Mouse (Mus musculus): ENCODE results near the gene Cldn9. TPM values are rescaled to one million over a fixed set of nuclear protein-coding genes. Genes with fewer than 3 reads are reported as not detected.

Cldn9 gene
- 1.6 and 2.0 TPM in 2 replicates for polyA plus RNA-seq (2015; fragmentation: Nextera tagmentation; extraction: Ambion mirVana)

- Histone ChIP-seq H3K27ac (ENCODE audit: low read depth, low read length) (no peak within 1 kb of the TSS), H3K4me2 (ENCODE audit: low read length) (no peak within 1 kb of the TSS), H3K9me3 (ENCODE audit: control insufficient read depth, low read length) (no peaks in the 10 kb centered on the region), H3K9ac (ENCODE audit: low read depth, low read length) (no peak within 1 kb of the TSS), H3K4me3 (ENCODE audit: low read length) (no peak within 1 kb of the TSS), H3K4me1 (ENCODE audit: control insufficient read depth, insufficient read depth, low read depth, low read length) (peaks cover 6% of the 10 kb centered on the region; the same call in 1 of the 2 replicates), H3K27me3 (replicated peaks; ENCODE audit: control insufficient read depth, insufficient read depth, low read length) (peaks cover 45% of the 10 kb centered on the region), H3K36me3 (ENCODE audit: control insufficient read depth, insufficient read depth, low read length) (no peaks in the 10 kb centered on the region)
- 15% methylated on average over 15 of the region's 15 CpGs for WGBS
- ATAC-seq: 0 out of 2 replicates have a peak, but pooled peaks have one; percentile 51
Observed at GRCm38 (mm10) chr17:23683856-23684672, at the start of gene Cldn9. TSS of gene Cldn9 (minus strand) at chr17:23684026.

DNA sequence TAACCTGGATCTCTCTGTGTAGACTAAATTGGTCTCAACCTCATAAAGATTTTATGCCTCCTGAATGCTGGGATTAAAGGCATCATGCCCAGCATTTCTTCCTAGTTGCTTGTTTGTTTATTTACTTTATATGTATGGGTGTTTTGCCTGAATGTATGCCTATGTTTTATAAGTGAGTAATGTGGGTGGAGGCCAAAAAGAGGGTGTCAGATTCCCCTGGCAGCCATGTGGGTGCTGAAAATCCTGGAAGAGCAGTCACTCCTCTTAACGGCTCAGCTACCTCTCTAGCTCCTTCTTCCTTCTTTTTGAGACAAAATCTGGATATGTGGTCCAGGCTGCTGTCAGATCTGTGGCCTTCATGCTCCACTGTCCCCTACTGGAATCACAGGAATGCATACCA lies 46.6 kb upstream of the Cldn9 start:
- Histone ChIP-seq H3K9ac (ENCODE audit: low read depth, low read length) (no peak overlapping the region), H3K9me3 (ENCODE audit: control insufficient read depth, low read length) (no peaks in the 10 kb centered on the region), H3K27ac (ENCODE audit: low read depth, low read length) (no peak overlapping the region), H3K4me2 (ENCODE audit: low read length) (no peak overlapping the region), H3K36me3 (ENCODE audit: control insufficient read depth, insufficient read depth, low read length) (no peaks in the 10 kb centered on the region; the same call in 1 of the 2 replicates), H3K4me1 (ENCODE audit: control insufficient read depth, insufficient read depth, low read depth, low read length) (peaks cover 9% of the 10 kb centered on the region), H3K4me3 (ENCODE audit: low read length) (no peak overlapping the region), H3K27me3 (replicated peaks; ENCODE audit: control insufficient read depth, insufficient read depth, low read length) (no peaks in the 10 kb centered on the region)
- ATAC-seq: no peak
- WGBS: 70% methylated on average over 1 of the region's 1 CpGs

- Histone ChIP-seq H3K4me2 (ENCODE audit: low read length) (peak overlapping the region; percentile 96), H3K9ac (ENCODE audit: low read depth, low read length) (peak overlapping the region; percentile 77), H3K36me3 (ENCODE audit: control insufficient read depth, insufficient read depth, low read length) (no peaks in the 10 kb centered on the region), H3K27ac (ENCODE audit: low read depth, low read length) (peak overlapping the region; percentile 63; the same call in 1 of the 2 replicates), H3K9me3 (ENCODE audit: control insufficient read depth, low read length) (no peaks in the 10 kb centered on the region), H3K4me3 (ENCODE audit: low read length) (peak overlapping the region; percentile 92), H3K27me3 (replicated peaks; ENCODE audit: control insufficient read depth, insufficient read depth, low read length) (no peaks in the 10 kb centered on the region), H3K4me1 (ENCODE audit: control insufficient read depth, insufficient read depth, low read depth, low read length) (peaks cover 10% of the 10 kb centered on the region)
- peak; percentile 85 for ATAC-seq
- 0% methylated on average over 16 of the region's 20 CpGs for WGBS
Observed at GRCm38 (mm10) chr17:23726758-23727142, 42.9 kb upstream of the Cldn9 start.

DNA sequence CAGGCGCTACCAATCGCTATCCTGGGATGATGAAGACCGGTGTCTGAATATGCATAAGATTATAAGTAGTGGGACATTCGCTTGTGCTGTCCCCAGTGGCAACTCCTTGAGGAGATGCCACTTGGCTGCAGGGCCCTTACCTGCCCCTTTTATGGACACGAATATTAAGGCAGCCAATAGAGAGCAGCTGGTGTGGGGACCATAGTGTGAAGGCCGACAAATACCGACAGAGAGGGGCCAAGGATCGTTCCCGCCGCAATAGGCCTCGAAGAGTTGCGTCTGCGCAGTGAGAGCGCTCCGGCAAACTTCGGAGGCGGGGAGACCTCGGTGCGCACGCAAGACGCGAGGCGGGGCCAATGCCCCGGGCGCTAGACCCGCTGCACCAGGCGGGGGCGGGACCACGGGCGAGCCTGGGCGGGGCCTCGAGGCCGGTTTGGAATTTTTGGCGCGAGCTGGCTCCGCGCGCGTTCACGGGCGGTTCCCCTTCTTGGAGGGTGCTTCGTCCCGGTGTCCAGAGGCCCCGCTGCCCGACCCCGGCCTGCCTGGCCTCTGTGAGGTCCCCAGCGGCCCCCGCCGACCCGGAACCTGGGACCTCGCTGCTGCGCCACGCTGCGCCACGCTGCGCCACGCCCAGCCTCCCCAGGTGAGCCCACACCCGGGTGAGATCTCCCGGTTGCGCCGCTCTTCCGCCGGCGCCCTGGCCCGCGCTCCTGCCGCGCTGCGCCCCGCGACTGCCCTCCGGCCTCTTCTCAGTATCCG lies 42.4 kb upstream of the Cldn9 start, which contains the start of gene Pkmyt1:
Pkmyt1 (plus strand) TSS at position 338 of the 759 bp plus-strand sequence.
- Histone ChIP-seq H3K4me2 (ENCODE audit: low read length) (peak within 1 kb of the TSS; percentile 96), H3K9me3 (ENCODE audit: control insufficient read depth, low read length) (no peaks in the 10 kb centered on the region), H3K4me3 (ENCODE audit: low read length) (peak within 1 kb of the TSS; percentile 92), H3K36me3 (ENCODE audit: control insufficient read depth, insufficient read depth, low read length) (no peaks in the 10 kb centered on the region), H3K4me1 (ENCODE audit: control insufficient read depth, insufficient read depth, low read depth, low read length) (peaks cover 10% of the 10 kb centered on the region), H3K27me3 (replicated peaks; ENCODE audit: control insufficient read depth, insufficient read depth, low read length) (no peaks in the 10 kb centered on the region), H3K9ac (ENCODE audit: low read depth, low read length) (peak within 1 kb of the TSS; percentile 77), H3K27ac (ENCODE audit: low read depth, low read length) (peak within 1 kb of the TSS; percentile 72)
- ATAC-seq: peak; percentile 95
- under 1% methylated on average over 51 of the region's 73 CpGs for WGBS

DNA sequence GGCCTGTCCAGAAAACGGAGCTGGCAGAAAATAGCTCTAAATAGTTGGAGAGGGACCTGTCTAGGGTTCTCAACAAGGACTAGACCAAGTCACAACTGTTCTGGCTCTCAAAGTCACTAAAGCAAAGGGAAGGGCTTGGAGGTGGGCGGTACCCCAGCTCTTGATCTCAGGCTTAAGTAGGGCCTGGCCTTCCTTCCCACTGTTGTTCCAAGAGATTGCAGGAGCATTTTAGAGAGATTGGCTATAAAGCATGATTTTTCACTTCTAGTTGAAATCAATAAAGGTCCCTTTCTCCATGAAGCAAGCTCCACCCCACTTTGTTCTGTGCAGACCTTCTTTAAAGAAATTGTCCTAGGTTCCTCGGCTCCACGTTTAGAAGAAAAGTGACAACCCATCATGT lies 41.7 kb upstream of the Cldn9 start:
- WGBS: 67% methylated on average over 4 of the region's 4 CpGs

GRCm38 (mm10) chr17:23722376-23723125 lies 38.7 kb upstream of the Cldn9 start, which contains the start of gene 1520401A03Rik:
TSS of gene 1520401A03Rik (minus strand) at chr17:23722783.
- 66% methylated on average over 7 of the region's 7 CpGs for WGBS
- Histone ChIP-seq H3K4me1 (ENCODE audit: control insufficient read depth, insufficient read depth, low read depth, low read length) (peaks cover 10% of the 10 kb centered on the region), H3K4me2 (ENCODE audit: low read length) (no peak within 1 kb of the TSS), H3K27me3 (replicated peaks; ENCODE audit: control insufficient read depth, insufficient read depth, low read length) (no peaks in the 10 kb centered on the region), H3K4me3 (ENCODE audit: low read length) (no peak within 1 kb of the TSS), H3K9ac (ENCODE audit: low read depth, low read length) (no peak within 1 kb of the TSS), H3K36me3 (ENCODE audit: control insufficient read depth, insufficient read depth, low read length) (no peaks in the 10 kb centered on the region), H3K9me3 (ENCODE audit: control insufficient read depth, low read length) (no peaks in the 10 kb centered on the region), H3K27ac (ENCODE audit: low read depth, low read length) (no peak within 1 kb of the TSS)
- no peak for ATAC-seq

More for the DNA sequence above, 41.7 kb upstream of the Cldn9 start:
- H3K4me1 ChIP-seq (ENCODE audit: control insufficient read depth, insufficient read depth, low read depth, low read length): peaks cover 10% of the 10 kb centered on the region
- no peak for ATAC-seq
- peak overlapping the region; percentile 92 for H3K4me3 ChIP-seq (ENCODE audit: low read length)
- no peaks in the 10 kb centered on the region for H3K36me3 ChIP-seq (ENCODE audit: control insufficient read depth, insufficient read depth, low read length)
- H3K4me2 ChIP-seq (ENCODE audit: low read length): peak overlapping the region; percentile 96
- H3K9me3 ChIP-seq (ENCODE audit: control insufficient read depth, low read length): no peaks in the 10 kb centered on the region
- H3K27me3 ChIP-seq (replicated peaks; ENCODE audit: control insufficient read depth, insufficient read depth, low read length): no peaks in the 10 kb centered on the region
- peak overlapping the region; percentile 72 for H3K27ac ChIP-seq (ENCODE audit: low read depth, low read length)
- H3K9ac ChIP-seq (ENCODE audit: low read depth, low read length): peak overlapping the region; percentile 77

GRCm38 (mm10) chr17:23721886-23722285 lies 38.1 kb upstream of the Cldn9 start:
- Histone ChIP-seq H3K4me1 (ENCODE audit: control insufficient read depth, insufficient read depth, low read depth, low read length) (peaks cover 8% of the 10 kb centered on the region), H3K27me3 (replicated peaks; ENCODE audit: control insufficient read depth, insufficient read depth, low read length) (no peaks in the 10 kb centered on the region), H3K4me2 (ENCODE audit: low read length) (no peak overlapping the region), H3K36me3 (ENCODE audit: control insufficient read depth, insufficient read depth, low read length) (no peaks in the 10 kb centered on the region), H3K9ac (ENCODE audit: low read depth, low read length) (no peak overlapping the region), H3K27ac (ENCODE audit: low read depth, low read length) (no peak overlapping the region), H3K9me3 (ENCODE audit: control insufficient read depth, low read length) (no peaks in the 10 kb centered on the region), H3K4me3 (ENCODE audit: low read length) (no peak overlapping the region)
- no peak for ATAC-seq
- 87% methylated on average over 2 of the region's 2 CpGs for WGBS

DNA sequence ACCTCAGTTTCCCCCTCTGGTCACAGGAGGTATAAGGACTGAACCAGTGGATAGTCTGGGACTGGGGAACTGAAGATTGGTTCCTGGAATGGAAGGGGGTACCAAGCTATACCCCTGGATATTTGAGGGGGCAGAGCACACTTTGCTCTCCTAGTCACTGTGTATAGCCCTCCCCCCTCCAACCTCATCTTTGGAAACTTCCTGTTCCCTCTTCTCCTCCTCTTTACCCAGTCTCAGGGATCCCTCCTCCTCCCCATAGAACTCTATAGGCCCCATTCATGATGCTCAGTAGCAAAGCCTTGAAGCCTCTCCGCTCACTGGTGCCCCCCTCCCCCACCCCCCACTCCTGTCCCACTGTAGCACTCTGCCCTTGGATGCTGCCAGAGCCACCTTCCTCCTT lies 35.6 kb upstream of the Cldn9 start:
- H3K9ac ChIP-seq (ENCODE audit: low read depth, low read length): no peak overlapping the region
- no peak overlapping the region for H3K4me3 ChIP-seq (ENCODE audit: low read length)
- no peaks in the 10 kb centered on the region for H3K27me3 ChIP-seq (replicated peaks; ENCODE audit: control insufficient read depth, insufficient read depth, low read length)
- no peak overlapping the region for H3K27ac ChIP-seq (ENCODE audit: low read depth, low read length)
- H3K4me2 ChIP-seq (ENCODE audit: low read length): no peak overlapping the region
- WGBS: 7% methylated on average over 1 of the region's 1 CpGs
- H3K36me3 ChIP-seq (ENCODE audit: control insufficient read depth, insufficient read depth, low read length): no peaks in the 10 kb centered on the region
- no peaks in the 10 kb centered on the region for H3K9me3 ChIP-seq (ENCODE audit: control insufficient read depth, low read length)
- no peak for ATAC-seq
- H3K4me1 ChIP-seq (ENCODE audit: control insufficient read depth, insufficient read depth, low read depth, low read length): no peaks in the 10 kb centered on the region

Measured in hindbrain, embryonic 16.5 days (tissue).